Mouse (Mus musculus) granulocyte monocyte progenitor cell, adult 5-6 weeks (primary cell): ENCODE measurements around the gene Zfp668. TPM values are rescaled to one million over a fixed set of nuclear protein-coding genes. Genes with fewer than 3 reads are reported as not detected.
"Not testable (repeated sequence)": the region's sequence is repeated elsewhere in the genome, so short reads cannot be mapped to it uniquely, and the experiment has no call there.

ENCODE experiments used
- ATAC-seq: replicated peaks from 2 replicates; pipeline ENCODE4 v1.8.0; 2016; ENCODE audit warnings: mild to moderate bottlenecking, moderate TSS enrichment, inconsistent platforms; ENCODE audit not compliant: poor library complexity, severe bottlenecking
- total RNA-seq, 2 experiments: library from RNA; stranded (forward) in 1 of 2; stranded (reverse) in 1 of 2; fragments of 200-712, 200-1000 nt in 1 of 2; fragments of >200 nt in 1 of 2; fragmentation: Nextera tagmentation in 1 of 2; gene quantifications; 2 replicates each; pipeline ENCODE4 v1.2.3; 2014 to 2017

The Zfp668 gene
- total RNA-seq, 2 experiments from 2014 or later: 4.9 to 7.2 TPM

DNA sequence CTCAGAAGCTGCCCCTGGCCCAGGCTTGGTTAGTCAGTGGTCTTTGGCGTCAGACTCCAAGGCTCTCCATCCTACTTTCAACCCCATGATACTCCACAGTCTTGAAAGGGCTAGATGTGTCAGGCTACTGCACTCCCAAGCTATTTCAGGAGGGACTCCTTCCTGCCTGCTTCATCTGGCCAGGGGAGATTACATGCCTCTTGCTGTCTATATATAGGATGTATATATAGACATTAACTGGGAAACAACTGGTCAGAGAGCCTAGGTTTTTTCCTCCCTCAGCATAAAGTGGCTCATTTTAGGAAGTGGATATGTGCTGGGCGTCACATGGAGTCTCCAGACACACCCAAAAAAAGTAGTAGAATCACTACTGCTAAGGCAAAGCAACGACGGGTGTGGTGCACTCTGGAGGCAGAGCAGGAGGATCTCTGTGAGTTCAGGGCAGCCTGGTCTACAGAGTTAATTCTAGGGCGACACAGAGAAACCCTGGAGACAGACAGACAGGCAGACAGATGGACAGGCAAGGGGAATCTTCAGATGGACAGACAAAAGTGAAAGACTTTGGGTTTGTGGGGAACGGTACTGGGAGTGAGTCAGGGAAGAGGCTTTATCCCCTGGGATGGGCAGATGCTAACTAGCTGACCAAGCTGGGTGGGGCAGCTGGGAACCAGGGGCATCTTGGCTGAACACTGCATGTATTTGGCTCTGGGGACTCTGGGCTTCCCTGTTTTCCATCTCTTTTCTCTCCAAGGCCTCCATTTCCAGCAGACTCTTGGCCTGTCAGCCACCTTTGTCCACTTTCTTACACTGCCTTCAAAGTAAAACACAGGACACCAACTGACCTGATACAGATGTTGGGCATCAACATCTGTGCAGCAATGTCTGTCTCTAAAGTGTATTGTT, 26.4 kb downstream of the Zfp668 start:
- ATAC-seq: no peak

- ATAC-seq: peak; percentile 69
Observed at GRCm38 (mm10) chr7:127842001-127842718, 34.5 kb downstream of the Zfp668 start.

DNA sequence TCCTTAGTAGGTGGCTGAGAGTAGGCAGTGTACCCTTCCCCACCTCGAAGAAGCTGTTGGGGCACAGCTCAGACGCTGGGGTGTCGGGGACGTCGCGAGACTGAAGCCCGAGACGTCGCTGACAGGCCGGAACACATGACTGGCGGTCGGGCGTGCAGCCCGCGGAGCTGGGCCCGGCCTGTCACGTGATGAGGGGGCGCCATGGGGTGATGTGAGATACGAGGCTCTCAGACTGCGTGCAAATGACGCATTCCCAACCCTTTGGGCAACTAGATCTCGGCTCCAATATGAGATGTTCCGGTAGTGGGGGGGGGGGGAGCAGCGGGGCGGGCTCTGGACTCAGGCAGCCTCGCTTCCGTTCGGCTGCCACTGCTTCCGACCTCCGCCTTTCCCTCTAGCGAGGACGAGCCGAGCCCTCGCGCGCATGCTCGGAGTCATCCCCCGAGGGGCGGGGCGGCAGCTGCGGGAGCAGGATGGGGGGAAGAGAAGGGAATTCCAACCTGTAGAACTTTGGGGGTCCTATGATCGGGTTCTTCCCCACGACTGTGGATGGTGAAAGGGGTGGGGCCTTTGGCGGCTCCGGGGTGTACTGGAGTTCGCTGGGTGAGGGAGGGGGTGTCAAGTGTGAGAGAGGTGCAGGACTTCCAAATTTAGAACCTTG, 35.2 kb downstream of the Zfp668 start:
- peak; percentile 80 for ATAC-seq

DNA sequence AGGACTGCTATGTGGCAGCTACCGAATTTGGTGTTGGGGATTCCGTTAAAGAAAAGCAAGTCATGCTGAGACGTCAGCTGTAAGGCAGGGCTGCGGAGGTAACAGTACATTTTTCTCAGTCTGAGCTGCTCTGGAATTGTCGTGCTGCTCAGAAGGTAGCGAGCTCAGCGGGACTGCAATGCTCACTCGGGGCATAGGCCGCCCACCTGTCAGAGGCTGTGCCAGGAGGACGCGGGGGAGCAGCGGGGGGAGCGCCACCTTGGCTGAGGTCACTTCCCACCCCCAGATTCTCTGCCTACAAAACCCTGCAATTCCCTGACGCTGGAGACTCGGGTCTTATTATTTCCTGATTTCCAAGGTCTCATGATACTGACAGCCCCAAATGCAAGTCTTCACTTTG, 35.7 kb downstream of the Zfp668 start:
- peak; percentile 33 for ATAC-seq

- ATAC-seq: not testable (repeated sequence)
Observed at GRCm38 (mm10) chr7:127840031-127840430, 36.6 kb downstream of the Zfp668 start.

GRCm38 (mm10) chr7:127837878-127838277, 38.8 kb downstream of the Zfp668 start:
- ATAC-seq: not testable (repeated sequence)

DNA sequence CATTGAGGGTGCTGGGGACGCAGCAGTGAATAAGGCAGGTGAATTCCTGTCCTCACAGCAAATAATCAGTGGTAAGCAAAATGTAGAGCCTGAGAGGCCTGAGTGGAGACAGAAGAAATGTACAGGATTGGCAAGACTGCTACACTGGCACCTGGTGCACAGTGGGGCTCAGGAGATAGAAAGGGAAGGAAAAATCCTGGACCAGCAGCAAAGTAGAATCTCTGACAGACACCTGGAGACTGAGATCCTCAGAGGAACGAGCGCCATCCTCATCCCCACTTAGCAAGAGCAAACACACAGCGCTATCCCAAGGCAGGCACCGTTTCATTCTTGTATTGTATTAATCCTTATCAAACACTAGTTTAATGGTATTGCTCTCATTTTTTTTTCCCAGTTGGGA, 39.2 kb downstream of the Zfp668 start:
- no peak for ATAC-seq

- no peak for ATAC-seq
Observed at GRCm38 (mm10) chr7:127835550-127835949, 41.1 kb downstream of the Zfp668 start.

GRCm38 (mm10) chr7:127824176-127824871, 52.3 kb downstream of the Zfp668 start, which contains the start of the genes Stx4a and Stx1b:
TSS of gene Stx4a (plus strand) at chr7:127824294.
TSS of gene Stx1b (minus strand) at chr7:127824549.
- peak; percentile 26; the same call in 1 of the 2 replicates for ATAC-seq

DNA sequence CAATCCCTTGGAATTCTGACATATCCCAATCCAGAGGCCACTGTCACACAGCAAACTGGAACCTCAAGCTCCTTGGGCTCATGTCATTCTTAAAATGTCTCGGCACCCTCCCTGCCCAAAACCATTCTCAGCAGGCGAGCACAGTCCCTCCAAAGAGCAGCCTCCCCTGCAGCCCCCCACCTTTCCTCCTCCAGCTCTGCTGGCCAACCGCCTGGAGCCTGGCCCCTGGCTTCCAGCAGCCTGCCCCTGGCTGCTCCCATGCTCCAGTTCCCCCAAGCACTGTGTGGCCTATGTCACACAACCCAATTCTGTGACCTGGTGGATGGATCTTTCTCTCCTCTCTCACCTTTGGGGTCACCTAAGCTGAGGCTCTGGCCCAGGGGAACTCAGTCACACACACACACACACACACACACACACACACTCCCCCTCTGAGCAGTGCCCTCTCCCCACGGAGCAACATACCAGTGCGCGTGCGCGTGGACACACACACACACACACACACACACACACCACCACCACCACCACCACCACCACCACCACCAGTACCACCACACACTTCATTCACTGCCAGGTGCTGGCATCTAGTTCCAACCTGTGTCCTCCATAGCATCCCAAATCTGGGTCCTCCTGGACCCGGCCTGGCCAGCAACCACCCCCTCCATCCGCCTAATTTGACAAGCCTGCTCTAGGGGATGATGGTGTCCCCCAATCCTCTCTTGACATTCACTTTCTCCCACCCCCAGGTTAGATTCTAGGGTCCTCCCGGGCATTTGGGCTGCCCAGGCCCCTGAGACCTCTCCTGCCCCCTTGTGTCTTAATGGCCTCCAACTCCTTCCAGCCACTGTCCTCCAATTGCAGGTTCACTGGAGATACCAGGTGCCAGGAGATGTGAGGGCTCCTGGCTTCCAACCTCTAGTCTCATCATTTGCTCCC, 53.1 kb downstream of the Zfp668 start:
- no peak for ATAC-seq

GRCm38 (mm10) chr7:127822494-127822893, 54.1 kb downstream of the Zfp668 start:
- no peak for ATAC-seq

- 0 out of 2 replicates have a peak, but pooled peaks have one; percentile 26 for ATAC-seq
Observed at GRCm38 (mm10) chr7:127820836-127821509, 55.7 kb downstream of the Zfp668 start.

DNA sequence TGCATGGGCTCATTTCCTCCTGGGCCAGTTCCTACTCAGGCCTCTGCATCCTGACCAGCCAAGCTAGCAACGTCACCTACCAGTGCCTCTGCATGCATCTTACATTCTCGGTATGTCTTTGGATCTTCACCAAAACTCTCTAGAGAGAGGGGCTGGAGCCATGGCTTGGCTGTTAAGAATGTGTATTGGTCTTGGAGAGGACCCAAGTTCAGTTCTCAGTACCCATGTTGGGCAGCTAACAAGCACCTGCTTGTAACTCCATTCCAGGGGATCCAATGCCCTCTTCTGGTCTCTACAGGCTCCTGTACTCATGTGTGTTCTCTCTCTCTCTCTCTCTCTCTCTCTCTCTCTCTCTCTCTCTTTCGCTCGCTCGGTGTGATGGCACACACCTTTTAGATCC, 58.9 kb downstream of the Zfp668 start:
- no peak for ATAC-seq

DNA sequence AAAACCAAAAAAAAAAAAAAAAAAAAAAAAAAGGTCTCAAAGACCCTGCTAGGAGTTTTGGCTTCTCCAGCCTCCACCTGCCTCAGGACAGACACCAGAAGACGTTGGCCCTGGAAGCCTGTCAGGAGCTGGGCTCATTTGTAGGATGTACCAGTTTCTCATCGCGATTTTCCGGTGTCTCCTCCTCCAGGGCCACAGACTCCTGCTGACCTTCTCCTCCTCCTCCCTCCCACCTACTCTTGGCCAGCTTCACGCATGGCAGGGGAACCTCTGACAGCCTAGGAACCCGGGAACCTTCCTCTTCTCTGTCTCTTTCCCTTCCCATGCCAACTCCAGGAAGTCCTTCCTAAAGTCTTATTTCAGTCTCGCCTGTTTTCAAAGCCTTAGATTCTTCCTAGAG, 59.6 kb downstream of the Zfp668 start:
- ATAC-seq: no peak

GRCm38 (mm10) chr7:127815954-127816821, 60.4 kb downstream of the Zfp668 start:
- ATAC-seq: peak; percentile 92

DNA sequence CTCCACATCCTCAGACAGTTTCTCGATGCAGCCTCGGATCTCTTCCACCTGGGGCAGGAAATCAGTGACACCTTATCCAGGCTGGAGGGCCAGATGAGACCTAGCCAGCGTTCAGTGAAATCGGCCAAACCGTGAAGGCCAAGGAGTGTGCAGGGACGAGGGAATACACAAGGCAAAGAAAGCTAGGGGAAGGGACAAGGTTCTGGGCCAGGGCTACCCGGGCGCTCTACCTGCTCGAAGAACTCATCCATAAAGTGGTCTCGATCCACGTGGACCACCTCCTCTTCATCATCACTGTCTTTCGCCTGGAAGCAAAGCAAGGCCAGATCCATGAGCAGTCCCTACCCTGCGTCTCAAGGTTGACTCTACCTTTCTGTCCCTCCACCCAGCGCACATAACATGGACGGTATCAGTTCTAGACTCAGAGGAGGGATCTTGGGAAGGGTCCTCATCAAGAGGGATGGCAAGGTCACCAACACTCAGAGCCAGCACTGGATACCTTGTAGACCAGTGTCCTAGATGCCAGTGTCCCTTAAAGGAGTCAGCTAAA, 61.4 kb downstream of the Zfp668 start:
- ATAC-seq: no peak

DNA sequence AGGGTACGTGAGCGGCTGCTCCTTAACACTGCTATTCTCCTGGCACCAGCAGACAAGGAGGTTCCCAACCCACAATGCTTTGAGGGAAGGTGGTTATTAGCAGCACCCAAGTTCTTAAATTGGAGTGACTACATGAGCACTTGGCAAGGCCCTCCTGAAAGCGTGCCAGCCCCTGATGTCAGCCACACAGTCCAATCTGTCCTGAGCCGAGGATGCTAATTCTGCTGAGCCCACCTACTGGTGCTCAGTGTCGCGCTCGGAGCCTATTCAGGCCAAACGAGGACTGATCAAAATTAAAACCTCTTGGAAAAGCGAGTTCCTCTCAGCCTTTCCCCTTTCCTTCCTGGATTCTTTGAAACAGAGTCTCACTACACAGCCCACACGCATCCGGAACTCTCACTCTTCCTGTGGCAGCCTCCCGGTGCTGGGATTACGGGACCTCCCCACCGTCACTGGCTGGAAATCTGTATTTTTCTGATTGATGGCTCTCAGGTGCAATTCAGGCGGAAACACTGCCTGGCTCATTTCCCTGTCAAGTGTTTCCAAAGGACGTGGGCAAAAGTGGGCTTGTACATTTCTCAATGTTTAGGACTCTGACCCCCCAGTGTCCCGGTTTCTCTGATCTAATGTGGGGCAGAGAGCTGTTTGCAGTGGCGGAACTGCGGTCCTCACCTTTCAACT, 62.2 kb downstream of the Zfp668 start:
- no peak for ATAC-seq
